In genomic region chr19:6016532-6016931, GRCm38 (mm10) we compare ENCODE assay signal across 8 mouse cellular contexts. TPM values are rescaled to one million over a fixed set of nuclear protein-coding genes. Genes with fewer than 3 reads are reported as not detected.
DNase-seq lines count a peak whose midpoint lies in the region; ATAC-seq and TF ChIP-seq lines count a peak whose summit lies in the region.

No protein-coding gene starts in this region.

- H3K9ac ChIP-seq in neural tube, embryonic 12.5 days, result no peak overlapping the region

- TF ChIP-seq CTCF in gastrocnemius, adult 2 months (IDR thresholded peaks at IDR 0.05), result peak; percentile 35

- H3K9me3 ChIP-seq in neural tube, embryonic 12.5 days, result no peaks in the 10 kb centered on the region

- peak overlapping the region; percentile 82; the same call in 1 of the 2 replicates for H3K4me2 ChIP-seq in neural tube, embryonic 12.5 days (replicated peaks)

- peak; percentile 35 for DNase-seq in gastrocnemius, adult 2 months
- no peak for DNase-seq in gastrocnemius, postnatal 14 days
- no peak for DNase-seq in neural tube, embryonic 10.5 days (ENCODE audit: extremely low spot score, low spot score)
- peak; percentile 40 for DNase-seq in induced T-regulatory cell, adult 2 months (ENCODE audit: low read depth)
- DNase-seq in thymus, postnatal 25 days, result peak; percentile 18
- no peak for DNase-seq in urinary bladder, postnatal 10 days (ENCODE audit: low spot score)
- DNase-seq in right cerebral cortex, postnatal 25 days, result no peak

- H3K36me3 ChIP-seq in neural tube, embryonic 12.5 days, result no peaks in the 10 kb centered on the region

- H3K27me3 ChIP-seq in neural tube, embryonic 12.5 days (replicated peaks), result peaks cover 39% of the 10 kb centered on the region

- intact Hi-C loops in gastrocnemius, adult 2 months (cut with DNase I), result loop anchor here (5.0 kb wide), 1 partner anchor 94 kb away; the partner anchor contains the start of gene Cdc42ep2
- intact Hi-C loops in gastrocnemius, postnatal 14 days (cut with DNase I; ENCODE audit: low total_unique reads), result loop anchor here (10.0 kb wide), 1 partner anchor 102 kb away; the partner anchor contains the start of gene Dpf2

- no peak for ATAC-seq in neural tube, embryonic 12.5 days (ENCODE audit: low FRiP score, low read depth)

- H3K4me3 ChIP-seq in gastrocnemius, adult 2 months, result peak overlapping the region; percentile 73
- H3K4me3 ChIP-seq in neural tube, embryonic 12.5 days, result no peak overlapping the region

- peak overlapping the region; percentile 97 for H3K27ac ChIP-seq in gastrocnemius, adult 2 months
- H3K27ac ChIP-seq in neural tube, embryonic 12.5 days, result no peak overlapping the region

- peaks cover 14% of the 10 kb centered on the region for H3K4me1 ChIP-seq in neural tube, embryonic 12.5 days

- WGBS in neural tube, embryonic 12.5 days, result 45% methylated on average over 7 of the region's 7 CpGs

RNA-seq across cellular contexts. Expression of gene Capn1, which starts 0.8 kb away (rescaled TPM):
- 10 to 100 TPM; 87.0 to 93.7 TPM for total RNA-seq in gastrocnemius, adult 2 months (2021)
- 10 to 100 TPM; 77.0 to 81.1 TPM for total RNA-seq in gastrocnemius, postnatal 14 days (2021)
- 5.6 and 6.4 TPM in 2 replicates for polyA plus RNA-seq in neural tube, embryonic 12.5 days (2016; fragmentation: Nextera tagmentation; extraction: Ambion mirVana)

RNA-seq across cellular contexts. Expression of gene Syvn1, which starts 29.8 kb away (rescaled TPM):
- 10 to 100 TPM; 17.1 to 20.6 TPM for total RNA-seq in gastrocnemius, adult 2 months (2021)
- 10 to 100 TPM; 13.5 to 15.9 TPM for total RNA-seq in gastrocnemius, postnatal 14 days (2021)
- polyA plus RNA-seq in neural tube, embryonic 12.5 days (2016; fragmentation: Nextera tagmentation; extraction: Ambion mirVana), result 33.2 and 35.2 TPM in 2 replicates

RNA-seq across cellular contexts. Expression of gene Slc22a20, which starts 30.6 kb away (rescaled TPM):
- total RNA-seq in gastrocnemius, adult 2 months (2021), result not detected
- not detected for total RNA-seq in gastrocnemius, postnatal 14 days (2021)
- not detected in 2 replicates for polyA plus RNA-seq in neural tube, embryonic 12.5 days (2016; fragmentation: Nextera tagmentation; extraction: Ambion mirVana)

RNA-seq across cellular contexts. Expression of gene Mrpl49, which starts 41.1 kb away (rescaled TPM):
- 10 to 100 TPM; 24.6 to 30.9 TPM for total RNA-seq in gastrocnemius, adult 2 months (2021)
- 10 to 100 TPM; 29.1 to 30.6 TPM for total RNA-seq in gastrocnemius, postnatal 14 days (2021)
- 66.0 and 68.6 TPM in 2 replicates for polyA plus RNA-seq in neural tube, embryonic 12.5 days (2016; fragmentation: Nextera tagmentation; extraction: Ambion mirVana)

RNA-seq across cellular contexts. Expression of gene Fau, which starts 41.1 kb away (rescaled TPM):
- 100 to 1,000 TPM; 410 to 473 TPM for total RNA-seq in gastrocnemius, adult 2 months (2021)
- 100 to 1,000 TPM; 481 to 546 TPM for total RNA-seq in gastrocnemius, postnatal 14 days (2021)
- polyA plus RNA-seq in neural tube, embryonic 12.5 days (2016; fragmentation: Nextera tagmentation; extraction: Ambion mirVana), result 635 and 643 TPM in 2 replicates

Comparison
In these comparisons a context has a peak if more than half of its experiments do, and no peak if none do; other contexts are left out.
1. DNase-seq: peak in gastrocnemius, adult 2 months (single experiment), induced T-regulatory cell, adult 2 months (single experiment) and thymus, postnatal 25 days (single experiment); none in gastrocnemius, postnatal 14 days (single experiment), neural tube, embryonic 10.5 days (single experiment), urinary bladder, postnatal 10 days (single experiment) and right cerebral cortex, postnatal 25 days (single experiment).